Mouse (Mus musculus) lung, adult 2 months (tissue): ENCODE results near the gene Spic. TPM values are rescaled to one million over a fixed set of nuclear protein-coding genes. Genes with fewer than 3 reads are reported as not detected.

Experiments
- DNase-seq: peaks from one replicate; pipeline ENCODE4 v3.0.0; 2022
- H3K4me1 ChIP-seq: fragments of 200-500 bp; 2 replicates; pipeline ENCODE4 v1.6.1; 2011; ENCODE audit warnings: low read length; ENCODE audit not compliant: control insufficient read depth, insufficient read depth
- H3K4me3 ChIP-seq: fragments of 200-500 bp; replicated peaks from 2 replicates; pipeline ENCODE3; 2011; ENCODE audit warnings: low read depth, mild to moderate bottlenecking, control low read depth, low read length; ENCODE audit errors: extremely low read depth
- CTCF ChIP-seq: fragments of 200-500 bp; IDR thresholded peaks from 2 replicates; pipeline ENCODE4 v1.5.1; 2011; ENCODE audit warnings: mild to moderate bottlenecking, low read length, control low read depth; ENCODE audit not compliant: insufficient read depth
- POLR2A ChIP-seq: fragments of 200-500 bp; IDR thresholded peaks from 2 replicates; pipeline ENCODE4 v1.6.1; 2011; ENCODE audit warnings: low read depth, mild to moderate bottlenecking, control low read depth, low read length, borderline replicate concordance; ENCODE audit errors: extremely low read depth
- whole genome bisulfite sequencing: fragments of 180-500 bp; shearing (Covaris S2); methylation state at CpG from one replicate; pipeline ENCODE4 v1.1.7; 2018; 5-methylcytosine and 5-hydroxymethylcytosine counted together
- polyA plus RNA-seq: library from polyadenylated mRNA; depleted of rRNA; stranded (reverse); fragments of >200 nt; gene quantifications from 2 replicates; pipeline ENCODE4 v1.2.3, GENCODE M21; 2012

Spic gene
- polyA plus RNA-seq, 1 experiment = 0.20 TPM

DNA sequence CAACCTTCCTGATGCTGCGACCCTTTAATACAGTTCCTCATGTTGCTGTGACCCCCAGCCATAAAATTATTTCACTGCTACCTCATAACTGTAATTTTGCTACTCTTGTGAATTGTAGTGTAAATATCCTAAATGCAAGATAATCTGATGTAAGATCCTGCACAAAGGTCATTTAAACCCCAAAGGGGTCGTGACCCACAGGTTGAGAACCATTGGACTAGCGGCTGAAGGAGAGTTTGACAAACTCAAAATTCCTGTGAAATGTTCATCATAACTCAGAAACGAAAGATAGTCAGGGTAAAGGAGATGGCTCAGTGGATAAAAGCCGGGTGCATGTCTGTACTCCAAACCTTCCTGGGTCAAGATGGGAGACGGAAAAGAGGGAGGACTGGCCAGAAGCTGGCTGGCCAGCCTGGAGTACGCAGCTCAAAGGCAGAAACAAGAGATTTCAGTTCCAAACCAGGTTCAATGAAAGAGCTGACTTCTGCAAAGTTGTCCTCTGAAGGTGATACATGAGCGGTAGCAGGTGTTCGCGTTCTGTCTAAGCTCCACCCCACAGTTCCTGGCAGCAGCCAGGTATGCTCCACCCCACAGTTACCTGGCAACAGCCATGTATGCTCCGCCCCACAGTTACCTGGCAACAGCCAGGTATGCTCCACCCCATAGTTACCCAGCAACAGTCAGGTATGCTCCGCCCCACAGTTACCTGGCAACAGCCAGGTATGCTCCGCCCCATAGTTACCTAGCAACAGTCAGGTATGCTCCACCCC lies 32.4 kb upstream of the Spic start:
- TF ChIP-seq POLR2A (no peak), CTCF (no peak)
- Histone ChIP-seq H3K4me1 (no peaks in the 10 kb centered on the region), H3K4me3 (no peak overlapping the region)
- whole genome bisulfite sequencing = 53% methylated on average over 13 of the region's 13 CpGs
- no peak for DNase-seq

DNA sequence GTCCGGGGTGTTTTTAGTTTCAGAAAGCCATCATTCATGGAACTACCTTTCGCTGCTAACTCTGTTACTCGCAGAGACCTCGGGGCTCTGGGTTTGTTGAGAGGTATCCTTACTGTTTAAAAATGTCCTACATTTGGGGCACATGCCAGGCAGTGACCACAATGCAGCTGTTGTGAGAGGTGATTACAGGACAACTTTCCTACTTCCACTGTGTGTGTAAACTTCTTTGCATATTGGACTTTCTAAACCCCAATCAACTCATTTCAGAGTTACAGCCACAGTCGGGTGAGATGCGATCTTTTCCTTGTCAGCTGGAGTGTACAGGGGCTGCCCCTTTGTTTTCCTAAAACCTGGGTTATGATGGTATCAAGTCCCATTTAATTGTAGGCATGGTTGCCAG lies 30.8 kb upstream of the Spic start:
- DNase-seq = no peak
- WGBS = 79% methylated on average over 6 of the region's 6 CpGs
- no peak overlapping the region for H3K4me3 ChIP-seq
- no peak for TF ChIP-seq POLR2A
- TF ChIP-seq CTCF = no peak
- no peaks in the 10 kb centered on the region for H3K4me1 ChIP-seq

DNA sequence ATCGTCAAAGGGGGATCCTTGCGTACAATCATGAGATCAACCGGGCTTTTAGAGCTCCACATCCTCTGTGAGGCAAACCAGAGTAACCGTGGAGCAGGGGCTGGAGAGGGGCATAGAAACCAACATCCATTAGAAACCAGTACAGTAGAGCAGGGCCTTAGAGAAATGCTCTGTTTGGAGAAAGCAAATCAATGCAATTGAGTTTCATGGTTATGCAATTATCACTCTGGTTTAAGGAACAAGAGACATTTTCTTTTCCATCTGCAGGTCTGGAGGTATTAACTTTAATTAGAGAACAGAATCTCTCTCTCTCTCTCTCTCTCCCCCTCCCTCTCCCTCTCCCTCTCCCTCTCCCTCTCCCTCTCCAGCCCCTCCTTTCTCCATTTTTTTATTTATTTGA lies 29.9 kb upstream of the Spic start:
- no peak for DNase-seq
- WGBS = 78% methylated on average over 4 of the region's 4 CpGs
- Histone ChIP-seq H3K4me1 (no peaks in the 10 kb centered on the region), H3K4me3 (no peak overlapping the region)
- TF ChIP-seq CTCF = no peak
- no peak for TF ChIP-seq POLR2A

- Histone ChIP-seq H3K4me3 (no peak overlapping the region), H3K4me1 (no peaks in the 10 kb centered on the region)
- no peak for DNase-seq
- WGBS = 65% methylated on average over 6 of the region's 6 CpGs
- TF ChIP-seq CTCF (no peak), POLR2A (no peak)
Observed at GRCm38 (mm10) chr10:88712359-88712758, 27.5 kb upstream of the Spic start.

GRCm38 (mm10) chr10:88708671-88709523 lies 24.1 kb upstream of the Spic start:
- TF ChIP-seq POLR2A (no peak), CTCF (no peak)
- H3K4me1 ChIP-seq = no peaks in the 10 kb centered on the region
- 52% methylated on average over 10 of the region's 10 CpGs for WGBS

GRCm38 (mm10) chr10:88700938-88701337 lies 16.1 kb upstream of the Spic start:
- Histone ChIP-seq H3K4me3 (no peak overlapping the region), H3K4me1 (no peaks in the 10 kb centered on the region)
- no peak for DNase-seq
- WGBS = 61% methylated on average over 6 of the region's 6 CpGs
- no peak for TF ChIP-seq CTCF
- no peak for TF ChIP-seq POLR2A

More at GRCm38 (mm10) chr10:88708671-88709523, 24.1 kb upstream of the Spic start:
- no peak for DNase-seq
- H3K4me3 ChIP-seq = no peak overlapping the region

DNA sequence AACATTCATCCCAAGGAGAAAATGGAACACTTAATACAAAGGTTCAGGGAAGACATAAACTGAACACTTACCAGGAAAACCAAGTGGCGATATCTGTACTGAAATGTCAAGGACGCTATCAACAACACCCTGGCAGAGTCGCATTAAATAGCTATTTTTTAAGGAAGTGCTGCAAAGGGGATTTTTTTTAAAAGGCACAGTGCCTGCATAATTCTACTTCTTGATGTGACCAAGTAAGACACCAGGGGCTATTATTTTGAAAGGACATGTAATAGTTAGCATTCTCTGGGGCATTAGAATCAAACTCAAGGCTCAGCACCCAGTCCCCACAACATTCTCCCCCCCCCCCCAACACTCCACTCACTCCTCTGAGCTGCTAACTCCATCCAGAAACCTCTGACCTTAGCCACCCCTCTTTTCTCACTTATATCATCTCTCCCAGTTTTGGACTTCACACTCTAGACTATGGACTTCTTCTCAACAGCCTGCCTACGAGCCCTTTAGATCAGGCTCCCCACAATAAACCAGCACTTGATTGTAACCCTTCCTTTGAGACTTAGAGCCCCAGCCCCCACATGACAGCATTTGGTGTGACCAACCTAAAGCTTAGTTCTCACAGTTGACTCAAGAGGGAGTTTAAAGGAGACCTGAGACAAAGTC lies 1.8 kb downstream of the Spic start:
- DNase-seq = no peak
- 28% methylated on average over 4 of the region's 4 CpGs for WGBS
- Histone ChIP-seq H3K4me1 (no peaks in the 10 kb centered on the region), H3K4me3 (no peak overlapping the region)
- no peak for TF ChIP-seq CTCF
- TF ChIP-seq POLR2A = no peak

DNA sequence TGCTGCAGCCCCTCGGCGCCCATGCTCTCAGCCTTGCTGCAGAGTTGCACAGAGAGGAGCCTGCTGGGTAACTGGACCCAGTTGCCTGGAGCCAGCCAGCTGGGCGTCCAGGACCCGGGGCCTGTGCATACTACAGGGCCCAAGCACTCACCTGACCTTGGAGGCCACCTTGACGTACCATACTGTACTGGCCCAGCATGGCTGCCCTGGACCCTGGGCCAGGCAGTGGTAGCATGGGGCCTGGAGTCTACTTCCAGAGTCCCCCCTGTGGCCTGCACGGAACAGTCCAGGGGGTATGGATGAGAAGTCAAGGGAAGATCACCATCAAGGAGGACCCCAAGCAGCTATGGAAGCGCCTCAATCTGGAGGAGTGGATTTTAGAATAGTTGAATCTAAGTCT lies 12.0 kb downstream of the Spic start:
- WGBS = 93% methylated on average over 7 of the region's 7 CpGs
- Histone ChIP-seq H3K4me3 (no peak overlapping the region), H3K4me1 (no peaks in the 10 kb centered on the region)
- no peak for DNase-seq
- TF ChIP-seq POLR2A = no peak
- no peak for TF ChIP-seq CTCF

- Histone ChIP-seq H3K4me1 (no peaks in the 10 kb centered on the region), H3K4me3 (no peak overlapping the region)
- DNase-seq = no peak
- 83% methylated on average over 6 of the region's 6 CpGs for WGBS
- TF ChIP-seq CTCF (no peak), POLR2A (no peak)
Observed at GRCm38 (mm10) chr10:88672123-88672522, 12.7 kb downstream of the Spic start.
